Mouse (Mus musculus): ENCODE results near the gene Phf23.

DNA sequence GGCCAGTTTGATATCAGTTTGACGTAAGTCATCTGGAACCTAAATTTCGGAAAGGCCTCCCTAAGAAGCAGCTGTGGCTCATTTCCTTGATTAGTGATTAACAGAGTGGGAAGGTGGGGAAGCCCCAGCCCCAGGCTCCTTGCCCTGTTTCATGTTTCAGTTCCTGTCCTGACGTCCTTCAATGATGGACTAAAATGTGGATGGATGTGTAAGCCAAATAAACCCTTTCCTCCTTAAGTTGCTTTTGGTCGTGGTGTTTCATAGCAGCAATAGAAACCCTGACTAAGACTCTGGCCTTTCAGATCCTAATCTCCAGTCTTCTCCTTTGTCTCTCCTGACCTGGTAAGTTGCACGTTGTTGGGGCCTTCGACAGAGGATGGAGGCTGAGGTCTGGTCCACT is 25.4 kb upstream of the Phf23 start:
- no peak for TF ChIP-seq CTCF (IDR thresholded peaks at IDR 0.05; ENCODE audit: low read depth, low read length)
- TF ChIP-seq POLR2A (IDR thresholded peaks at IDR 0.05; ENCODE audit: borderline replicate concordance, low read depth, low read length): no peak

Data from bone marrow macrophage, adult 2 months (primary cell).